Mouse (Mus musculus): Measurements from ENCODE around the gene Emc3. TPM values are rescaled to one million over a fixed set of nuclear protein-coding genes. Genes with fewer than 3 reads are reported as not detected.

Gene Emc3
- polyA plus RNA-seq, 1 experiment from 2014 or later, result 78.5 TPM

- Histone ChIP-seq H3K27ac (peak overlapping the region; percentile 62), H3K4me1 (peaks cover 34% of the 10 kb centered on the region), H3K4me3 (peak overlapping the region; percentile 54), H3K36me3 (replicated peaks) (no peaks in the 10 kb centered on the region), H3K27me3 (ENCODE audit: poor library complexity, severe bottlenecking) (peaks cover 58% of the 10 kb centered on the region), H3K9me3 (no peaks in the 10 kb centered on the region)
- WGBS, result 2% methylated on average over 31 of the region's 31 CpGs
- DNase-seq (ENCODE audit: extremely low spot score, low spot score), result peak; percentile 81
Measured at GRCm38 (mm10) chr6:113469432-113469831, 62.0 kb downstream of the Emc3 start.

- Histone ChIP-seq H3K4me3 (peak overlapping the region; percentile 54), H3K36me3 (replicated peaks) (no peaks in the 10 kb centered on the region), H3K27me3 (ENCODE audit: poor library complexity, severe bottlenecking) (peaks cover 55% of the 10 kb centered on the region), H3K4me1 (peaks cover 34% of the 10 kb centered on the region), H3K27ac (peak overlapping the region; percentile 62), H3K9me3 (no peaks in the 10 kb centered on the region)
- peak; percentile 65 for DNase-seq (ENCODE audit: extremely low spot score, low spot score)
- 9% methylated on average over 9 of the region's 9 CpGs for WGBS
Measured at GRCm38 (mm10) chr6:113469021-113469420, 62.4 kb downstream of the Emc3 start.

GRCm38 (mm10) chr6:113468512-113468911 lies 62.9 kb downstream of the Emc3 start:
- 81% methylated on average over 3 of the region's 3 CpGs for WGBS
- H3K4me1 ChIP-seq, result peaks cover 34% of the 10 kb centered on the region
- H3K36me3 ChIP-seq (replicated peaks), result no peaks in the 10 kb centered on the region
- H3K27ac ChIP-seq, result 0 out of 2 replicates have a peak overlapping the region, but pooled peaks have one; percentile 62
- no peaks in the 10 kb centered on the region for H3K9me3 ChIP-seq
- DNase-seq (ENCODE audit: extremely low spot score, low spot score), result no peak
- peak overlapping the region; percentile 54 for H3K4me3 ChIP-seq
- H3K27me3 ChIP-seq (ENCODE audit: poor library complexity, severe bottlenecking), result peaks cover 54% of the 10 kb centered on the region

- no peak overlapping the region for H3K27ac ChIP-seq
- H3K36me3 ChIP-seq (replicated peaks), result no peaks in the 10 kb centered on the region
Measured at GRCm38 (mm10) chr6:113465602-113466001, 65.8 kb downstream of the Emc3 start.

More at GRCm38 (mm10) chr6:113465602-113466001, 65.8 kb downstream of the Emc3 start:
- Histone ChIP-seq H3K4me1 (peaks cover 17% of the 10 kb centered on the region), H3K9me3 (no peaks in the 10 kb centered on the region), H3K27me3 (ENCODE audit: poor library complexity, severe bottlenecking) (peaks cover 29% of the 10 kb centered on the region), H3K4me3 (no peak overlapping the region)
- no peak for DNase-seq (ENCODE audit: extremely low spot score, low spot score)
- 73% methylated on average over 5 of the region's 5 CpGs for WGBS

Small RNAs within 50 kb of the gene (microRNA-seq; reads per million reads assigned to microRNA genes)
- gene Gm23365, result not detected

Other genes starting within 250 kb of the Emc3 start
- 0.05 and 0.09 TPM in 2 replicates for gene Cpne9, start 249.3 kb downstream of the Emc3 start, polyA plus RNA-seq (2016; fragmentation: Nextera tagmentation; extraction: Ambion mirVana)
- 26.1 and 26.7 TPM in 2 replicates for gene Brpf1, start 224.5 kb downstream of the Emc3 start, polyA plus RNA-seq (2016; fragmentation: Nextera tagmentation; extraction: Ambion mirVana)
- 18.3 and 18.8 TPM in 2 replicates for gene Ogg1, start 204.7 kb downstream of the Emc3 start, polyA plus RNA-seq (2016; fragmentation: Nextera tagmentation; extraction: Ambion mirVana)
- gene Camk1, start 187.7 kb downstream of the Emc3 start, polyA plus RNA-seq (2016; fragmentation: Nextera tagmentation; extraction: Ambion mirVana), result 33.8 and 37.4 TPM in 2 replicates
- gene Tada3, start 153.8 kb downstream of the Emc3 start, polyA plus RNA-seq (2016; fragmentation: Nextera tagmentation; extraction: Ambion mirVana), result 53.8 and 59.3 TPM in 2 replicates
- 366 TPM in 2 replicates for gene Arpc4, start 153.5 kb downstream of the Emc3 start, polyA plus RNA-seq (2016; fragmentation: Nextera tagmentation; extraction: Ambion mirVana)
- gene Ttll3, start 142.4 kb downstream of the Emc3 start, polyA plus RNA-seq (2016; fragmentation: Nextera tagmentation; extraction: Ambion mirVana), result 4.0 and 4.2 TPM in 2 replicates
- 38.3 and 40.6 TPM in 2 replicates for gene Rpusd3, start 112.3 kb downstream of the Emc3 start, polyA plus RNA-seq (2016; fragmentation: Nextera tagmentation; extraction: Ambion mirVana)
- not detected in 2 replicates for gene Cidec, start 95.9 kb downstream of the Emc3 start, polyA plus RNA-seq (2016; fragmentation: Nextera tagmentation; extraction: Ambion mirVana)
- gene Jagn1, start 89.1 kb downstream of the Emc3 start, polyA plus RNA-seq (2016; fragmentation: Nextera tagmentation; extraction: Ambion mirVana), result 85.1 and 92.0 TPM in 2 replicates
- gene Il17re, start 73.2 kb downstream of the Emc3 start, polyA plus RNA-seq (2016; fragmentation: Nextera tagmentation; extraction: Ambion mirVana), result 0.73 and 1.3 TPM in 2 replicates
- 2.5 and 2.7 TPM in 2 replicates for gene Il17rc, start 60.2 kb downstream of the Emc3 start, polyA plus RNA-seq (2016; fragmentation: Nextera tagmentation; extraction: Ambion mirVana)
- gene Creld1, start 48.4 kb downstream of the Emc3 start, polyA plus RNA-seq (2016; fragmentation: Nextera tagmentation; extraction: Ambion mirVana), result 31.1 and 33.2 TPM in 2 replicates
- gene Prrt3, start 29.7 kb downstream of the Emc3 start, polyA plus RNA-seq (2016; fragmentation: Nextera tagmentation; extraction: Ambion mirVana), result 2.1 and 2.8 TPM in 2 replicates
- gene Fancd2, start within 50 bp of the Emc3 start, polyA plus RNA-seq (2016; fragmentation: Nextera tagmentation; extraction: Ambion mirVana), result 20.7 and 25.0 TPM in 2 replicates
- gene Fancd2os, start 69.1 kb upstream of the Emc3 start, polyA plus RNA-seq (2016; fragmentation: Nextera tagmentation; extraction: Ambion mirVana), result not detected in 2 replicates
- 200 and 203 TPM in 2 replicates for gene Brk1, start 73.1 kb upstream of the Emc3 start, polyA plus RNA-seq (2016; fragmentation: Nextera tagmentation; extraction: Ambion mirVana)
- 41.4 and 42.4 TPM in 2 replicates for gene Vhl, start 92.3 kb upstream of the Emc3 start, polyA plus RNA-seq (2016; fragmentation: Nextera tagmentation; extraction: Ambion mirVana)
- 3.8 and 3.9 TPM in 2 replicates for gene Irak2, start 106.8 kb upstream of the Emc3 start, polyA plus RNA-seq (2016; fragmentation: Nextera tagmentation; extraction: Ambion mirVana)
- 0.62 and 0.76 TPM in 2 replicates for gene Tatdn2, start 165.4 kb upstream of the Emc3 start, polyA plus RNA-seq (2016; fragmentation: Nextera tagmentation; extraction: Ambion mirVana)
- not detected in 2 replicates for gene Ghrl, start 188.2 kb upstream of the Emc3 start, polyA plus RNA-seq (2016; fragmentation: Nextera tagmentation; extraction: Ambion mirVana)
- 282 and 289 TPM in 2 replicates for gene Sec13, start 209.1 kb upstream of the Emc3 start, polyA plus RNA-seq (2016; fragmentation: Nextera tagmentation; extraction: Ambion mirVana)

Measured in forebrain, embryonic 10.5 days (tissue).